Mouse (Mus musculus): ENCODE measurements at regions not wholly inside any gene's neighbourhood (a gene's known extent, or its start where the extent isn't known, plus 50 kb on each side); places are given as distances from the start of the nearest gene placed in this dataset.

GRCm38 (mm10) chr14:25243698-25244097 is 215.3 kb upstream of the Zmiz1 start:
- DNase-seq = no peak

GRCm38 (mm10) chr14:25244841-25245240 is 214.1 kb upstream of the Zmiz1 start:
- DNase-seq = no peak

- DNase-seq = peak; percentile 40
Measured at GRCm38 (mm10) chr14:25245691-25246090, 213.3 kb upstream of the Zmiz1 start.

- no peak for DNase-seq
Measured at GRCm38 (mm10) chr14:25248941-25249340, 210.0 kb upstream of the Zmiz1 start.

GRCm38 (mm10) chr14:25253016-25253850 is 205.8 kb upstream of the Zmiz1 start:
- no peak for DNase-seq

- DNase-seq = no peak
Measured at GRCm38 (mm10) chr14:25263121-25263520, 195.9 kb upstream of the Zmiz1 start.

GRCm38 (mm10) chr14:25266846-25267245 is 192.1 kb upstream of the Zmiz1 start:
- DNase-seq = no peak

GRCm38 (mm10) chr14:25268090-25268631 is 190.8 kb upstream of the Zmiz1 start:
- DNase-seq = peak; percentile 23

- peak; percentile 35 for DNase-seq
Measured at GRCm38 (mm10) chr14:25270227-25270876, 188.6 kb upstream of the Zmiz1 start.

GRCm38 (mm10) chr14:25272366-25273156 is 186.4 kb upstream of the Zmiz1 start:
- no peak for DNase-seq

- DNase-seq = no peak
Measured at GRCm38 (mm10) chr14:25279751-25280150, 179.2 kb upstream of the Zmiz1 start.

- DNase-seq = no peak
Measured at GRCm38 (mm10) chr14:25292557-25292956, 166.4 kb upstream of the Zmiz1 start.

GRCm38 (mm10) chr14:25294226-25294625 is 164.8 kb upstream of the Zmiz1 start:
- no peak for DNase-seq

GRCm38 (mm10) chr14:25295688-25296350 is 163.2 kb upstream of the Zmiz1 start:
- DNase-seq = no peak

- no peak for DNase-seq
Measured at GRCm38 (mm10) chr14:25299673-25300190, 159.3 kb upstream of the Zmiz1 start.

- no peak for DNase-seq
Measured at GRCm38 (mm10) chr14:25301336-25302031, 157.5 kb upstream of the Zmiz1 start.

GRCm38 (mm10) chr14:25304391-25304851 is 154.6 kb upstream of the Zmiz1 start:
- peak; percentile 80 for DNase-seq

- DNase-seq = no peak
Measured at GRCm38 (mm10) chr14:25306166-25306565, 152.8 kb upstream of the Zmiz1 start.

- no peak for DNase-seq
Measured at GRCm38 (mm10) chr14:25306961-25307654, 151.9 kb upstream of the Zmiz1 start.

- no peak for DNase-seq
Measured at GRCm38 (mm10) chr14:25308051-25308450, 150.9 kb upstream of the Zmiz1 start.

- DNase-seq = no peak
Measured at GRCm38 (mm10) chr14:25310671-25311151, 148.3 kb upstream of the Zmiz1 start.

All from lung, postnatal 14 days (tissue).